Mouse (Mus musculus) heart, embryonic 12.5 days (tissue): ENCODE results near the gene Man1b1. TPM values are rescaled to one million over a fixed set of nuclear protein-coding genes. Genes with fewer than 3 reads are reported as not detected.

Source experiments
- ATAC-seq: fragments of 200-750 bp; cut with Nextera tagmentation; 2 replicates; pipeline ENCODE4 v1.8.0; 2017; ENCODE audit warnings: moderate TSS enrichment, moderate library complexity; ENCODE audit not compliant: insufficient number of reproducible peaks, low FRiP score
- H3K27ac ChIP-seq: fragments of 300-500 bp; sonication (generic); 2 replicates; pipeline ENCODE4 v1.5.1; 2016; ENCODE audit warnings: mild to moderate bottlenecking, moderate library complexity; ENCODE audit not compliant: poor library complexity, severe bottlenecking
- H3K27me3 ChIP-seq: fragments of 300-500 bp; sonication (generic); replicated peaks from 2 replicates; pipeline ENCODE4 v1.6.1; 2016; ENCODE audit warnings: mild to moderate bottlenecking, moderate library complexity
- H3K36me3 ChIP-seq: fragments of 300-500 bp; sonication (generic); 2 replicates; pipeline ENCODE4 v1.6.1; 2016; ENCODE audit warnings: mild to moderate bottlenecking, moderate library complexity
- H3K4me1 ChIP-seq: fragments of 300-500 bp; sonication (generic); replicated peaks from 2 replicates; pipeline ENCODE4 v1.6.1; 2016; ENCODE audit warnings: mild to moderate bottlenecking
- H3K4me2 ChIP-seq: fragments of 300-500 bp; sonication (generic); 2 replicates; pipeline ENCODE4 v1.6.1; 2016; ENCODE audit warnings: mild to moderate bottlenecking, moderate library complexity
- H3K4me3 ChIP-seq: fragments of 300-500 bp; sonication (generic); 2 replicates; pipeline ENCODE4 v1.5.1; 2016; ENCODE audit warnings: mild to moderate bottlenecking
- H3K9ac ChIP-seq: fragments of 300-500 bp; sonication (generic); 2 replicates; pipeline ENCODE4 v1.6.1; 2016; ENCODE audit warnings: mild to moderate bottlenecking, moderate library complexity
- H3K9me3 ChIP-seq: fragments of 300-500 bp; sonication (generic); replicated peaks from 2 replicates; pipeline ENCODE4 v1.6.1; 2016; ENCODE audit warnings: mild to moderate bottlenecking, moderate library complexity
- WGBS: fragments of 180-500 bp; shearing (Covaris S2); methylation state at CpG from one replicate; pipeline ENCODE4 v1.1.7; 2016; 5-methylcytosine and 5-hydroxymethylcytosine counted together
- polyA plus RNA-seq: library from polyadenylated mRNA; unstranded; fragments of >200 nt; fragmentation: Nextera tagmentation; extraction: Ambion mirVana; gene quantifications from 2 replicates; pipeline ENCODE4 v1.2.1, GENCODE M21; 2016

Man1b1 gene
- polyA plus RNA-seq, 1 experiment from 2014 or later = 34.0 TPM

DNA sequence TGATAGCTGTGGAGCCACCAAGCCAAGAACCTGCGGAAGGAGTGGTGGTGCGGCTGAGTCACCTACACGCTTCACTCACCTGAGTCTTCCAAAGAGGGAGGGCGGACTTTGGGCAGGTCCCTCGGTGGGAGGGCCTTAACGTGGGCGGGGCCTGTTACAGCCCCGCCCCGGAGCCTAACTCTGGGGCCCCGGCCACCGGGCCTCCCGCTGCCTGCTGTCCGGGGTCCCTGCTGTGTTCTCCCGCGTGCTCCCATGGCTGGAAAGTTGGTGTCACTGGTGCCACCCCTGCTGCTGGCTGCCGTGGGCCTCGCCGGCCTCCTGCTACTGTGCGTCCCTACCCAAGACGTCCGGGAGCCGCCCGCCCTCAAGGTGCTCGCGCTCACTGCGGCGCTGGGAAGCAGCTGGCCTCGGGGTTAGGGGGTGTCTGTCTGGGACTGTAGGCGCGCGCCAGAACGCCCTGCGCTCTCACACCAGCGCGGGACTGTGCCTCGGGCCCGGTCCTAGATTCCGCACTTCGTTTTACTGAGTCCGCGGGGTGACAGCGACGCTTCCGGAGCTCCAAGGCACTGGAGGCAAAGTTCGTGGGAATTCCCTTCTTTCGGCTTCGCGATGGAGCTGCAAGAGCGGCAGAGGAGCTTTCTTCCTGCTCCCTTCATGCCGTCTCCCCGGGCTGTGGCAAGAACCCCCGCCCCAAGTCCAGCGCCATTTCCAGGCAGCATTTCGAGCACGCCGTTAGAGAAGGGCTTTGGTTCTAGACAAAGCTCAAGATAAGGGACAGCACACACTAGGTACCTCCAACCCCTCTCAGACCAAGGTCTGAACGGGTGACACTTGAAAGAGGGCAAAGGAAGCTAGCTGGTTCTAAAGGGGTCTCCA lies 63.8 kb downstream of the Man1b1 start, which contains the start of gene Entpd2:
Gene Entpd2 (plus strand): TSS at position 154 of the 876 bp plus-strand sequence.
- Histone ChIP-seq H3K9ac (0 out of 2 replicates have a peak within 1 kb of the TSS, but pooled peaks have one; percentile 36), H3K9me3 (no peaks in the 10 kb centered on the region)
- WGBS = 1% methylated on average over 57 of the region's 57 CpGs

DNA sequence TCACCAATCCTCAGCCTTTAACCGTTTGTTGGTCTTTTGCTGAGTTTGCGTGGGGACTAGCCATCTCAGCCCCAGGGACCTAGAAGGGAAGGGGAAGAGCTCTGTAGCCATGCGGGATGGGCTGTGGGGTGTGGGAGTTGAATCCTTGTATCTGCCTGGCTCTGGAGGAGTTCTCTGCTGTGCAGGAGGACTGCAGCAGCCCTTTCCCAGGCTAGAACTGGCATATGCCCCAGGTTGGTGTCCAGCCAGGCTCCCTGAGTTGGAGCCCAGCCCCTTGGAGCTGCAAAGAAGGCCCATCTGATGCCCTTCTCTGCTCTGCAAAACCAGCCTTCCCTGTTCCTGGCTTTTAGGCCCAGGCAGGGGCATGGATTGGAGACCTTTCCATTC lies 64.5 kb downstream of the Man1b1 start:
- no peak for ATAC-seq
- Histone ChIP-seq H3K27ac (no peak overlapping the region), H3K27me3 (peaks cover 95% of the 10 kb centered on the region), H3K9me3 (no peaks in the 10 kb centered on the region), H3K4me2 (peak overlapping the region; percentile 81; the same call in 1 of the 2 replicates), H3K4me1 (peaks cover 29% of the 10 kb centered on the region), H3K4me3 (peak overlapping the region; percentile 45), H3K9ac (no peak overlapping the region), H3K36me3 (no peaks in the 10 kb centered on the region)
- 40% methylated on average over 3 of the region's 3 CpGs for WGBS

More for the DNA sequence above, 63.8 kb downstream of the Man1b1 start, which contains the start of gene Entpd2:
- ATAC-seq = 0 out of 2 replicates have a peak, but pooled peaks have one; percentile 18
- Histone ChIP-seq H3K27ac (no peak within 1 kb of the TSS), H3K4me2 (peak within 1 kb of the TSS; percentile 81), H3K27me3 (peaks cover 89% of the 10 kb centered on the region), H3K4me1 (peaks cover 29% of the 10 kb centered on the region), H3K36me3 (no peaks in the 10 kb centered on the region), H3K4me3 (peak within 1 kb of the TSS; percentile 45)

DNA sequence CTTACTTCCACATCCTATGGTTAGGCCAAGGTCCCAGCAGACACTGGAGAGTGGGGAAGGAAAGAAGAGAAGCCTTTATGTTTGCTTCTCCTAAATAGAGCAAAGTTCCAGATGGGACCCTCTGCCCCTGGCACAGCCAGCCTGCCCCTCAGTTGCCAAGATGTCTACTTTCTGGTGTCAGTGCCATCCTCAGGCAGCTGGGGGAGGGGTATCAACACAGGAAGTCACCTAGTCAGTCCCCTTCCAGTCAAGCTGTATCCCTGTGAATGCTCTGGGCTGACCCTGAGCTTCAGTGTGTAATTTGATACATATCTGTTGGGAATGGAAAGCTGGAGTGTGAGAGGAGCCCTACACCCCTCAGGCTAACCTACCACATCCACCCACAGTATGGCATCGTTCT lies 64.9 kb downstream of the Man1b1 start:
- Histone ChIP-seq H3K4me2 (no peak overlapping the region), H3K4me1 (peaks cover 29% of the 10 kb centered on the region), H3K27me3 (peaks cover 98% of the 10 kb centered on the region), H3K9me3 (no peaks in the 10 kb centered on the region), H3K4me3 (no peak overlapping the region), H3K9ac (no peak overlapping the region), H3K36me3 (no peaks in the 10 kb centered on the region), H3K27ac (no peak overlapping the region)
- ATAC-seq = no peak
- 48% methylated on average over 1 of the region's 1 CpGs for WGBS

DNA sequence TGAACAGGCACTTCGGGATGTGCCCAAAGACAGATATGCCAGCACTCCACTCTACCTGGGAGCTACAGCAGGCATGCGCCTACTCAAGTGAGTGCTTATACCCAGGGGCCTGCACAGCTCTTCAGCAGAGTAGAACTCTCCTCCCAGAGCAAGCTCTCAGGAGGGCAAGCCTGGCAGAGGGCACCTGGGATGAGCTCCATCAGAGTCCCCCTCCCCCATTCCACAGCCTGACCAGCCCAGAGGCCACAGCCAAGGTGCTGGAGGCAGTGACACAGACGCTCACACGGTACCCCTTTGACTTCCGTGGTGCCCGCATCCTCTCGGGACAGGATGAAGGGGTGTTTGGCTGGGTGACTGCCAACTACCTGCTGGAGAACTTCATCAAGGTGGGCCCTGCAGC lies 65.9 kb downstream of the Man1b1 start:
- Histone ChIP-seq H3K27me3 (peaks cover 97% of the 10 kb centered on the region), H3K27ac (no peak overlapping the region), H3K4me3 (no peak overlapping the region), H3K4me2 (no peak overlapping the region), H3K36me3 (no peaks in the 10 kb centered on the region), H3K9ac (no peak overlapping the region), H3K4me1 (peaks cover 29% of the 10 kb centered on the region), H3K9me3 (no peaks in the 10 kb centered on the region)
- WGBS = 84% methylated on average over 7 of the region's 7 CpGs
- ATAC-seq = no peak

DNA sequence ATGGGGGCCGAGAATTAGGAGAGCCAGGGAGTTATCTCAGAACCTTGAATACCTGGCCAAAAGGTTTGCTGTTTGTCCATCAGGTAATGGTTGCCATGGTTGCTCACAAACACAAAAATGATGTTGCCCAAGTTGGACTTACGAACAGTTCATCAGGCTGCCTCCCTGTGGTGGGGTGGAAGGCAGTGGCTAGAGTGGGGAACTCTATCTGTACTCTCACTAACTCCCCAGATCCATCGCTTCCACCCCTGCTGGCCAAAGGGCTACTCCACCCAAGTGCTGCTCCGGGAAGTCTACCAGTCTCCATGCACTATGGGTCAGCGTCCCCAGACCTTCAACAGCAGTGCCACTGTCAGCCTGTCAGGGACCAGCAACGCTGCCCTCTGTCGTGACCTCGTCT lies 66.9 kb downstream of the Man1b1 start, which contains the start of gene Npdc1:
Gene Npdc1 (plus strand): TSS at position 301 of the 400 bp plus-strand sequence.
- no peak within 1 kb of the TSS for H3K27ac ChIP-seq
- 49% methylated on average over 8 of the region's 8 CpGs for WGBS

DNA sequence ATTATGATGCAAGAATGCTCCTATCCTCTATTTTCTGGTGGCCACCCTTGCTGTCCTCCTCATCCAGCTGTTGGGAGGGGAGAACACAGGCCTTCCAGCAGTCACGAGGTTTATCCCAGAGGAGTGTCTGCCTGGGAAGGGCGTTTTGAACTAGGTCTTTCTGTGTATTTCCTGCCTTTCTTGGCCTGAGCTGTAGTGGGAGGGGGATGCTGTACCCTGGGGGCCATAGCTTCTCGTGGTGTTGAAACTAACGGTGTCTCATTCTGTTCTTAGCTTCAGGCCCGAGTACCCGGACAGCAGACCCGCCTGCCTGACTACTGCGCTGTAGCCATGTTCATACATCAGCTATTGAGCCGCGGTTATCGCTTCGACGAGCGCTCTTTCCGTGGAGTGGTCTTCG lies 68.2 kb downstream of the Man1b1 start:
- no peaks in the 10 kb centered on the region for H3K36me3 ChIP-seq

More for the DNA sequence above, 66.9 kb downstream of the Man1b1 start, which contains the start of gene Npdc1:
- Histone ChIP-seq H3K36me3 (no peaks in the 10 kb centered on the region), H3K9me3 (no peaks in the 10 kb centered on the region), H3K4me1 (peaks cover 29% of the 10 kb centered on the region), H3K27me3 (peaks cover 99% of the 10 kb centered on the region), H3K9ac (no peak within 1 kb of the TSS), H3K4me3 (no peak within 1 kb of the TSS), H3K4me2 (no peak within 1 kb of the TSS)
- no peak for ATAC-seq

DNA sequence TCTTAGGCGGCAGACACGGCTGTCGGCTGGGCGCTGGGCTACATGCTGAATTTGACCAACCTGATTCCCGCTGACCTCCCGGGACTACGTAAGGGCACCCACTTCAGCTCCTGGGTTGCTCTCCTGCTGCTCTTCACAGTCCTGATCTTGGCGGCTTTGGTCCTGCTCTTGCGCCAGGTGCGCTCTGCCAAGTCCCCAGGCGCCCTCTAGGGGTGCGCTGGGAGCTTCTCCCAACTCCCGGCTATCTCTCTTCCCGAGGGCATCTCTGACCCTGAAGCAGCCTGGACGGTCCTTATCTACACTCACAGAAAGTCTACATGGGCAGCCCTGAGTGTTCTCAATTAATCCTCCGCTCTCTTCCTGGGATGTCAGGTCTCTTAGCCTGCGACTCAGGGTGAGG lies 68.6 kb downstream of the Man1b1 start:
- no peaks in the 10 kb centered on the region for H3K9me3 ChIP-seq
- peak overlapping the region; percentile 9; the same call in 1 of the 2 replicates for H3K4me3 ChIP-seq
- ATAC-seq = no peak
- peaks cover 96% of the 10 kb centered on the region for H3K27me3 ChIP-seq
- peak overlapping the region; percentile 35; the same call in 1 of the 2 replicates for H3K4me2 ChIP-seq
- H3K9ac ChIP-seq = no peak overlapping the region
- no peaks in the 10 kb centered on the region for H3K36me3 ChIP-seq
- 3% methylated on average over 17 of the region's 17 CpGs for WGBS
- no peak overlapping the region for H3K27ac ChIP-seq
- H3K4me1 ChIP-seq = peaks cover 12% of the 10 kb centered on the region

More for the DNA sequence above, 68.2 kb downstream of the Man1b1 start:
- peaks cover 96% of the 10 kb centered on the region for H3K27me3 ChIP-seq
- ATAC-seq = no peak
- WGBS = 24% methylated on average over 16 of the region's 16 CpGs
- H3K4me2 ChIP-seq = peak overlapping the region; percentile 35; the same call in 1 of the 2 replicates
- H3K4me1 ChIP-seq = peaks cover 16% of the 10 kb centered on the region
- H3K9ac ChIP-seq = no peak overlapping the region
- H3K4me3 ChIP-seq = peak overlapping the region; percentile 9; the same call in 1 of the 2 replicates
- H3K9me3 ChIP-seq = no peaks in the 10 kb centered on the region
- H3K27ac ChIP-seq = no peak overlapping the region

Other genes starting within 250 kb of the Man1b1 start
- gene Noxa1, start 237.2 kb upstream of the Man1b1 start, polyA plus RNA-seq = 0.10 TPM in 1 of 2 replicates, not detected in the other
- gene Nrarp, start 151.6 kb upstream of the Man1b1 start, polyA plus RNA-seq = 10.8 and 12.8 TPM in 2 replicates
- 6.6 and 7.0 TPM in 2 replicates for gene Tor4a, start 135.5 kb upstream of the Man1b1 start, polyA plus RNA-seq
- gene Nelfb, start 120.8 kb upstream of the Man1b1 start, polyA plus RNA-seq = 73.3 and 74.4 TPM in 2 replicates
- gene Stpg3, start 117.7 kb upstream of the Man1b1 start, polyA plus RNA-seq = not detected in 2 replicates
- gene Fam166a, start 113.6 kb upstream of the Man1b1 start, polyA plus RNA-seq = not detected in 2 replicates
- gene Tubb4b, start 107.6 kb upstream of the Man1b1 start, polyA plus RNA-seq = 388 and 392 TPM in 2 replicates
- gene Slc34a3, start 98.0 kb upstream of the Man1b1 start, polyA plus RNA-seq = not detected in 2 replicates
- not detected in 2 replicates for gene Rnf224, start 95.6 kb upstream of the Man1b1 start, polyA plus RNA-seq
- 6.5 and 7.6 TPM in 2 replicates for gene Rnf208, start 90.1 kb upstream of the Man1b1 start, polyA plus RNA-seq
- not detected in 2 replicates for gene Cysrt1, start 89.9 kb upstream of the Man1b1 start, polyA plus RNA-seq
- gene AL732309.1, start 85.5 kb upstream of the Man1b1 start, polyA plus RNA-seq = 2.6 and 3.2 TPM in 2 replicates
- gene Tmem203, start 76.9 kb upstream of the Man1b1 start, polyA plus RNA-seq = 18.3 and 19.1 TPM in 2 replicates
- 4.9 and 5.1 TPM in 2 replicates for gene Tprn, start 69.7 kb upstream of the Man1b1 start, polyA plus RNA-seq
- gene Ssna1, start 59.9 kb upstream of the Man1b1 start, polyA plus RNA-seq = 131 and 133 TPM in 2 replicates
- 83.4 and 87.7 TPM in 2 replicates for gene Anapc2, start 59.9 kb upstream of the Man1b1 start, polyA plus RNA-seq
- gene Tmem210, start 44.2 kb upstream of the Man1b1 start, polyA plus RNA-seq = not detected in 2 replicates
- gene Lrrc26, start 42.4 kb upstream of the Man1b1 start, polyA plus RNA-seq = not detected in 2 replicates
- 0.44 TPM in 1 of 2 replicates, not detected in the other for gene Grin1, start 13.2 kb upstream of the Man1b1 start, polyA plus RNA-seq
- gene Dpp7, start 24.0 kb downstream of the Man1b1 start, polyA plus RNA-seq = 11.3 TPM in 2 replicates
- 10.7 and 11.2 TPM in 2 replicates for gene Uap1l1, start 33.3 kb downstream of the Man1b1 start, polyA plus RNA-seq
- 18.5 and 20.0 TPM in 2 replicates for gene Sapcd2, start 40.0 kb downstream of the Man1b1 start, polyA plus RNA-seq
- 0.18 and 0.44 TPM in 2 replicates for gene Entpd2, start 63.5 kb downstream of the Man1b1 start, polyA plus RNA-seq
- 22.3 and 22.4 TPM in 2 replicates for gene Npdc1, start 67.0 kb downstream of the Man1b1 start, polyA plus RNA-seq
- gene Fut7, start 90.9 kb downstream of the Man1b1 start, polyA plus RNA-seq = not detected in 2 replicates
- gene Abca2, start 96.4 kb downstream of the Man1b1 start, polyA plus RNA-seq = 4.8 and 5.0 TPM in 2 replicates
- 1.1 and 1.4 TPM in 2 replicates for gene Clic3, start 124.5 kb downstream of the Man1b1 start, polyA plus RNA-seq
- 22.1 and 22.7 TPM in 2 replicates for gene Paxx, start 128.8 kb downstream of the Man1b1 start, polyA plus RNA-seq
- gene Ptgds, start 137.7 kb downstream of the Man1b1 start, polyA plus RNA-seq = 2.4 and 2.6 TPM in 2 replicates
- gene Lcn12, start 161.6 kb downstream of the Man1b1 start, polyA plus RNA-seq = not detected in 2 replicates
- 82.7 and 83.3 TPM in 2 replicates for gene Fbxw5, start 168.4 kb downstream of the Man1b1 start, polyA plus RNA-seq
- gene C8g, start 169.4 kb downstream of the Man1b1 start, polyA plus RNA-seq = 2.4 and 3.3 TPM in 2 replicates
- 21.1 and 22.3 TPM in 2 replicates for gene Traf2, start 214.6 kb downstream of the Man1b1 start, polyA plus RNA-seq
- gene Edf1, start 225.5 kb downstream of the Man1b1 start, polyA plus RNA-seq = 300 and 303 TPM in 2 replicates
- gene Mamdc4, start 242.5 kb downstream of the Man1b1 start, polyA plus RNA-seq = 1.2 and 3.5 TPM in 2 replicates
- 161 and 164 TPM in 2 replicates for gene Phpt1, start 242.9 kb downstream of the Man1b1 start, polyA plus RNA-seq
- 0.46 and 0.51 TPM in 2 replicates for gene Ajm1, start 249.4 kb downstream of the Man1b1 start, polyA plus RNA-seq